Mouse (Mus musculus): ENCODE measurements at regions not wholly inside any gene's neighbourhood (a gene's known extent, or its start where the extent isn't known, plus 50 kb on each side); places are given as distances from the start of the nearest gene placed in this dataset.

DNA sequence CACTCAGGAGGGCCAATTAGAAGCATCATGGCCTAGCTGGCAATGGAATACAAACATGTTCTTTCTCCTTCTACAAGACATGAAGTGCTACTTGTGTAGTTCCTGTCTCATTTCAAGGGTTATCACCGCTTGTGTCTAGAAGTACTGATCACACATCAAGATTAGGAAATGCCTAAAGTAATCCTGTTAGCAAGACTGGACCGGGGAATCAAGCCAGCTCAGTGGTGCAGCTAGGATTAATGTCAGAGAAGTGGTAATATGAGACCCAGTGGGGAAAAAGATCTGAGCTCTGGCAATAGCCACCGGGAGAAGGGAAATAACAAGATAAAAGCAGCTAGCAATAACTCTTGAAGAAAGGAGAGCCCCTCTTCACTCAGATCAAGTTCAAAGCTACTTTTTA, 506.7 kb upstream of the Rps6ka3 start:
- no peaks in the 10 kb centered on the region for H3K9me3 ChIP-seq (replicated peaks; ENCODE audit: control insufficient read depth, low read length)
- ATAC-seq (ENCODE audit: insufficient read depth, low read depth): no peak
- no peak overlapping the region for H3K27ac ChIP-seq (ENCODE audit: low read depth)
- H3K36me3 ChIP-seq (replicated peaks; ENCODE audit: control insufficient read depth, insufficient read depth, low read length): no peaks in the 10 kb centered on the region
- no peak overlapping the region for H3K4me3 ChIP-seq (ENCODE audit: low read depth, low read length)
- DNase-seq (ENCODE audit: low spot score): no peak
- H3K27me3 ChIP-seq (ENCODE audit: control insufficient read depth, insufficient read depth, low read length): no peaks in the 10 kb centered on the region
- no peak overlapping the region for H3K9ac ChIP-seq (replicated peaks; ENCODE audit: low read depth, low read length)
- no peaks in the 10 kb centered on the region for H3K4me1 ChIP-seq (ENCODE audit: control insufficient read depth, insufficient read depth)
- WGBS: 44% methylated on average over 3 of the region's 3 CpGs
- TF ChIP-seq CTCF (IDR thresholded peaks at IDR 0.05; ENCODE audit: low read depth): no peak
- TF ChIP-seq EP300 (IDR thresholded peaks at IDR 0.05; ENCODE audit: low read depth): no peak
- no peak overlapping the region for H3K4me2 ChIP-seq (ENCODE audit: low read depth, low read length)

DNA sequence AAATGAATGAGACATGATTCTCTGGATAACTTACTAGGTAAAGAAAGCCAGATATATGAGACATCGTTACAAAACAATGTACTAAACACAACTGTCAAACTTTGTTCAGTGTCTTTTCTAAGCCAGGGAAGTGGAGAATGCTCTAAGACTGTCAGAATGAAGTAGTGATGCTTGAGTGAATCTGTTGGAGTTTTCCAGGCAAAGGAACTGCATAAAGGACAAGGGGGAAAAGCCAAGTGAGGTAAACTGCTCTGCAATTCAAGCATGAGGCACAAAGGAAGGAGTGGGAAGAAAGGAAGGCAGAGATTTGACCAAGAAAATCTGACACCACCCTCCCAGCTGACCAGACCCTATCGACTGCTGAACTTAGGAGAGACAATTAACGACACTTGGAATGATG, 500.3 kb upstream of the Rps6ka3 start:
- no peak for ATAC-seq (ENCODE audit: insufficient read depth, low read depth)
- Histone ChIP-seq H3K27ac (ENCODE audit: low read depth) (no peak overlapping the region), H3K9ac (replicated peaks; ENCODE audit: low read depth, low read length) (no peak overlapping the region), H3K27me3 (ENCODE audit: control insufficient read depth, insufficient read depth, low read length) (no peaks in the 10 kb centered on the region), H3K36me3 (replicated peaks; ENCODE audit: control insufficient read depth, insufficient read depth, low read length) (no peaks in the 10 kb centered on the region), H3K4me1 (ENCODE audit: control insufficient read depth, insufficient read depth) (no peaks in the 10 kb centered on the region), H3K4me3 (ENCODE audit: low read depth, low read length) (no peak overlapping the region), H3K9me3 (replicated peaks; ENCODE audit: control insufficient read depth, low read length) (no peaks in the 10 kb centered on the region), H3K4me2 (ENCODE audit: low read depth, low read length) (no peak overlapping the region)
- TF ChIP-seq CTCF (IDR thresholded peaks at IDR 0.05; ENCODE audit: low read depth): no peak
- TF ChIP-seq EP300 (IDR thresholded peaks at IDR 0.05; ENCODE audit: low read depth): no peak
- 76% methylated on average over 3 of the region's 3 CpGs for WGBS
- no peak for DNase-seq (ENCODE audit: low spot score)

DNA sequence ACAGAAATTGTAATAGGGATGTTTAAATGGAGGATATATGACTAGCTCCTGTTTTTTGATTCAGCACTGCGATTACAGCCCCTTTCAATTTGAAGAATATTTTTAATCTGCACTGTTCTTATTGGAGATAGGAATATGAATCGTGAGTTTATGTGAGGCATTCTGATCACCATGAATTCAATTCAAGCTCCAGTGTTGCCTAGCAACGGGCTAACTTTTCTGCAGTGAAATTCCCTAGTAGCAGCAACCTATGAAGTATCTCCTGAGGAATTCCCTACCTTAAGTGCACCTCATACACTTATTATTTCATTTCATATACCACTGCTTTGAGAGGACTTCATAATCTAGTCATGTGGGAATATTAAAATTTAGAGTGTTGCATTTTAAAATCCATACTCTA, 465.4 kb upstream of the Rps6ka3 start:
- Histone ChIP-seq H3K4me3 (ENCODE audit: low read depth, low read length) (no peak overlapping the region), H3K9ac (replicated peaks; ENCODE audit: low read depth, low read length) (no peak overlapping the region), H3K4me1 (ENCODE audit: control insufficient read depth, insufficient read depth) (no peaks in the 10 kb centered on the region), H3K27ac (ENCODE audit: low read depth) (no peak overlapping the region), H3K4me2 (ENCODE audit: low read depth, low read length) (no peak overlapping the region), H3K36me3 (replicated peaks; ENCODE audit: control insufficient read depth, insufficient read depth, low read length) (no peaks in the 10 kb centered on the region), H3K27me3 (ENCODE audit: control insufficient read depth, insufficient read depth, low read length) (no peaks in the 10 kb centered on the region), H3K9me3 (replicated peaks; ENCODE audit: control insufficient read depth, low read length) (no peaks in the 10 kb centered on the region)
- TF ChIP-seq CTCF (IDR thresholded peaks at IDR 0.05; ENCODE audit: low read depth): no peak
- no peak for TF ChIP-seq EP300 (IDR thresholded peaks at IDR 0.05; ENCODE audit: low read depth)
- WGBS: 61% methylated on average over 3 of the region's 3 CpGs
- ATAC-seq (ENCODE audit: insufficient read depth, low read depth) (no peak), DNase-seq (ENCODE audit: low spot score) (no peak)

DNA sequence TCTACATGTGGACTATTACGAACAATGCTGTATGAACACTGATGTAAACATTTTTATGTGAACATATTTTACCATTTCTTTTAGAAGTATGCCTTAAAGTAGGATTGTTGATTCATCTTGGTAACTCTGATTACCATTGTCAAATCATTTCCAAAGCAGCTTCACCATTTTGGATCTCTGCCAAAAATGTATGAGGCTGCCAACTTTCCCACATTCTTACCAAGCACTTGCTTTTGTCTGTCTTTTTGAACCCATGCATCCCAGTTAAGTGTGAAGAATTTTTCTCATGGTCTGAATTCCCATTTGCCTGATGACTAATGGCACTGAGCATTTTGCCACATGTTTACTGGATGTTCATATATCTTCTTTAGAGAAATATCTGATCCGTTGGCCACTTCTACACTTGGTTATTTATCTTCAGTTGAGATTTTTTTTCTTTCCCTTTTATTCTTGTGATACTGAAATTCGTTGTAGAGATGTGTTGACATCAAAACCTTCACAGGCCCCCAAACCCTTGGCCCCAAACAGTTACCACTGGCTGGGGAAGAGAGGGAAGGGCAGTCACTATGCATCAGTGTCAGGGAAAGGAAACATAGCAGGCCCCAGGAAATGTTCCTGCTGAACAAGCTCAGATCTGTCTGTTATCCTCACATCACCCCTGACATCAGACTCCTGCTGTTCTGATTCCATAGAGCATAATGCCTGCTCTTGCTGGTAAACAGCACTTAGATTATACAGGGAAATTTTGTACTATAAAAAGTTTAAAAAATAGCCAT, 464.2 kb upstream of the Rps6ka3 start:
- no peaks in the 10 kb centered on the region for H3K4me1 ChIP-seq (ENCODE audit: control insufficient read depth, insufficient read depth)
- DNase-seq (ENCODE audit: low spot score) (no peak), ATAC-seq (ENCODE audit: insufficient read depth, low read depth) (no peak)
- H3K9me3 ChIP-seq (replicated peaks; ENCODE audit: control insufficient read depth, low read length): no peaks in the 10 kb centered on the region
- H3K36me3 ChIP-seq (replicated peaks; ENCODE audit: control insufficient read depth, insufficient read depth, low read length): no peaks in the 10 kb centered on the region
- TF ChIP-seq CTCF (IDR thresholded peaks at IDR 0.05; ENCODE audit: low read depth) (no peak), EP300 (IDR thresholded peaks at IDR 0.05; ENCODE audit: low read depth) (no peak)
- H3K27me3 ChIP-seq (ENCODE audit: control insufficient read depth, insufficient read depth, low read length): no peaks in the 10 kb centered on the region
- H3K4me3 ChIP-seq (ENCODE audit: low read depth, low read length): no peak overlapping the region
- no peak overlapping the region for H3K4me2 ChIP-seq (ENCODE audit: low read depth, low read length)
- 45% methylated on average over 3 of the region's 3 CpGs for WGBS
- H3K27ac ChIP-seq (ENCODE audit: low read depth): no peak overlapping the region
- H3K9ac ChIP-seq (replicated peaks; ENCODE audit: low read depth, low read length): no peak overlapping the region

Data from heart, postnatal 0 days (tissue).